ENCODE assay signal across 8 mouse cellular contexts in genomic region chr17:3082125-3082755, GRCm38 (mm10). TPM values are rescaled to one million over a fixed set of nuclear protein-coding genes. Genes with fewer than 3 reads are reported as not detected.
DNase-seq lines count a peak whose midpoint lies in the region; ATAC-seq and TF ChIP-seq lines count a peak whose summit lies in the region.
"Not testable (repeated sequence)": the region's sequence is repeated elsewhere in the genome, so short reads cannot be mapped to it uniquely, and the experiment has no call there.

No protein-coding gene starts in this region.

- not testable (repeated sequence) for TF ChIP-seq CTCF in gastrocnemius, adult 2 months (IDR thresholded peaks at IDR 0.05)

- H3K4me1 ChIP-seq in hindbrain, embryonic 13.5 days (replicated peaks); lung, embryonic 15.5 days: not testable (repeated sequence)

- peak overlapping the region; percentile 84 for H3K27ac ChIP-seq in gastrocnemius, adult 2 months
- H3K27ac ChIP-seq in hindbrain, embryonic 13.5 days; lung, embryonic 15.5 days: not testable (repeated sequence)

- peak; percentile 70 for ATAC-seq in hindbrain, embryonic 13.5 days (ENCODE audit: low FRiP score)
- peak; percentile 67 for ATAC-seq in lung, embryonic 15.5 days (ENCODE audit: borderline replicate concordance, extremely low read depth, low FRiP score, low TSS enrichment)
- peak; percentile 6 for ATAC-seq in neutrophil, adult 5-6 weeks (ENCODE audit: extremely low read depth, insufficient number of reproducible peaks, low FRiP score, poor library complexity, severe bottlenecking)

- not testable (repeated sequence) for H3K9me3 ChIP-seq in hindbrain, embryonic 13.5 days; lung, embryonic 15.5 days

- not testable (repeated sequence) for H3K27me3 ChIP-seq in hindbrain, embryonic 13.5 days; lung, embryonic 15.5 days

- 81% methylated on average over 7 of the region's 9 CpGs for whole genome bisulfite sequencing in hindbrain, embryonic 13.5 days
- WGBS in lung, embryonic 15.5 days, result 79% methylated on average over 7 of the region's 9 CpGs

- peak overlapping the region; percentile 89 for H3K4me3 ChIP-seq in gastrocnemius, adult 2 months
- peak overlapping the region; percentile 38 for H3K4me3 ChIP-seq in hindbrain, embryonic 13.5 days
- not testable (repeated sequence) for H3K4me3 ChIP-seq in lung, embryonic 15.5 days

- intact Hi-C loops in gastrocnemius, adult 2 months (cut with DNase I), result not testable (repeated sequence)

- H3K36me3 ChIP-seq in hindbrain, embryonic 13.5 days; lung, embryonic 15.5 days: not testable (repeated sequence)

- not testable (repeated sequence) for H3K9ac ChIP-seq in hindbrain, embryonic 13.5 days; lung, embryonic 15.5 days

- DNase-seq in NIH3T3 (ENCODE audit: low read depth), result peak; percentile 61
- peak; percentile 21 to 45 for DNase-seq in cerebellum, postnatal 36 days
- DNase-seq in gastrocnemius, adult 2 months, result not testable (repeated sequence)
- DNase-seq in layer of hippocampus, postnatal 25 days (ENCODE audit: extremely low spot score in 1 of 2, low spot score in 1 of 2), result peak; percentile 27 to 62
- DNase-seq in thymus, postnatal 14 days, result peak; percentile 41

- H3K4me2 ChIP-seq in hindbrain, embryonic 13.5 days, result peak overlapping the region; percentile 0
- H3K4me2 ChIP-seq in lung, embryonic 15.5 days, result peak overlapping the region; percentile 49; the same call in 1 of the 2 replicates

RNA-seq across cellular contexts. Expression of gene Scaf8, which starts 32.5 kb away (rescaled TPM):
- 10 to 100 TPM; 22.6 to 25.2 TPM for total RNA-seq in gastrocnemius, adult 2 months (2021)
- polyA plus RNA-seq in hindbrain, embryonic 13.5 days (2015; fragmentation: Nextera tagmentation; extraction: Ambion mirVana), result 16.8 and 17.3 TPM in 2 replicates
- 10 to 100 TPM; 49.9 to 58.4 TPM for total RNA-seq in layer of hippocampus, postnatal 25 days (2021)
- 18.4 and 19.4 TPM in 2 replicates for polyA plus RNA-seq in lung, embryonic 15.5 days (2015; fragmentation: Nextera tagmentation; extraction: Ambion mirVana)
- 86.3 and 88.1 TPM in 2 replicates for total RNA-seq in neutrophil, adult 5-6 weeks (2017)

Comparison
In these comparisons a context has a peak if more than half of its experiments do, and no peak if none do; other contexts are left out.
1. ATAC-seq: peak in every context shown above with its lines; median percentile 70 in hindbrain, embryonic 13.5 days; 67 in lung, embryonic 15.5 days; 6 in neutrophil, adult 5-6 weeks.